Mouse (Mus musculus) kidney, adult 8-10 months (tissue): ENCODE results near the gene Hoxd11.

Experiments
- DNase-seq, 2 experiments: peaks; one replicate each; pipeline ENCODE4 v3.0.0; 2022

Hoxd11 gene

DNA sequence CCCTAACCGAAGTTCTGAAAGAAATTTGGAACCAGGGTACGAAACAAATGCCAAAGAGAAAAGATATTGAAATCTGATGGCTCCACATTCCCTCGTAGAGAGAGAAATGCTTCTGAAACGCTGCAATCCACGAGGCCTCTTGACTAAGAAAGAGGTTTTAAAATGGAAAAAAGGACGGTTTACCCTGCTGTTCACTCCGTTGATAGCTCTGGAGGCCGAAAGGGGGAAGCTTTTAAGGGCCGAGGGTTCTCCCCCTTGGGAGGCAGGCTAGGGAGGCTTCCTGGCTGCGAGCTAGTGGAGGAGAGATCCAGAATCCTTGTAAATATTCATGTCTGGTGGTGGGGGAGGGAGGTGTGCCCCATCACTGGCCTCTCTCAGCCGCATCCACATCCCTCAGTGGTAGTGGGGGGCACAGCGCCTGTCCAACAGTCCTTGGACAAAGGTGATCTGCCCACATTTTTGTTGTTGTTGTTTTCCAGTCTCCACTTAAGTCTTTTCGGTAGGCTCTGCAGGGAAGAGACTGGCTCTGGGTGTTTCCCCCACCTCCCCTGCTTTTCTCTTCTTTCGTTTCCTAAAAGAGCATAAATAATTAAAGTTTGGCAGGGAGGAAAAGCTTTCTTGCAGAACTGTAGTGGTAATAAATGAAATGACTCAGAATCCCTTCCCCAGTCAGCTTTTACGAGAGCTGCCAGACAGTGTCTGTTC lies at the start of gene Hoxd11:
Gene Hoxd11, plus strand, starts transcription at position 667 of the 705 bp plus-strand sequence.
- DNase-seq: no peak

- DNase-seq: no peak
These were observed 43.9 kb upstream of the Hoxd11 start for GRCm38 (mm10) chr2:74635412-74635811.

- no peak for DNase-seq
These were observed 36.9 kb upstream of the Hoxd11 start for GRCm38 (mm10) chr2:74642431-74642830.

- no peak for DNase-seq
These were observed 33.7 kb upstream of the Hoxd11 start for GRCm38 (mm10) chr2:74645631-74646030.

- DNase-seq: no peak
These were observed 32.1 kb upstream of the Hoxd11 start for GRCm38 (mm10) chr2:74647082-74647864.

DNA sequence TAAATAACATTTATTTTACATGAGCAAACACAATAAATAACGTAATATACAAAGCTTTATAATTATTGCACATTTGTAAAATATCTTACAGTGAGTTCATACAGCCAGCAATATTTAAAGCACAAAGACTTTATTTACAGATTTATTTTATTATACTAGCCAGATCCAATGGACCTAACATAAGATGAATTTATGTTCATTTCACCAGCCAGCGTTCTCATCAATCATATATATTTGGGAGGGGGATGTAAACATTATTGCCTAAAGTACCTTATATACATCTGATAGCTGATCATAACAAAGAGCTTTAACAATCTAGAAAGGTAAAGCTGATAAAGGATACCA lies 26.4 kb upstream of the Hoxd11 start:
- no peak for DNase-seq

DNA sequence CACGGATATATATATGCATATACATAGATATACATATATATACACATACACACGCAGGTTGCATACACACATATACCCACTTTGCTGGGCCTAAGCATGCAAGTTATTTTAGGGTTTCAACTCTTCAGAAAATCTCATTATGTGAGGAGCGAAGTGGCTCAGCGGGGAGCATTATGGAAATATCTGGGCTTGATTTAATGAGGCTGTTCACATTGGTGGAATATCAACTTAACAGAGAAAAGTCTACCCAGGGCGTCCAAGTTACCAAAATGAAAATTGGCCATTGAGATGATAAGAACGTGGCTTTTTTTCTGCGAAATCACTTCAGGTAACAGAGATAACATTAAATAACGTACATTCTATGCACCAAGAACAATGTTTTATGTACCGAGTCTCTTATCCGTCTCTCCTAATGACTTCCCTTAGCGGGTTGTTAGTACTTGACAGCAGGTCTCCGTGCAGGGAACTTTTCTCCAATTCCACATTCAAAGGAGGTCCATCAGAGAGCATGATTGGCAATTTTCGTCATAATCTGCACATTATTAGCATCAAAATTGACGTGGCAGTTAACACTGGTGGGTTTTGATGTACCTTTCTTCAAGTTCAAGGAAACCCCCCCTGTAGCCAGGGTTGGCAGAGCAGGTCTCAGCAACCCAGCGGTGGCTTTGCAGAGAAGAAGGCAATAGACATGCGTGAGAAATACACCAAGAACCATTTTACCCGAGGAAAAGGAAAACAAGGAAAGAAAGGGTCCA lies 25.4 kb upstream of the Hoxd11 start:
- no peak for DNase-seq

GRCm38 (mm10) chr2:74654743-74655419 lies 24.5 kb upstream of the Hoxd11 start:
- no peak for DNase-seq

DNA sequence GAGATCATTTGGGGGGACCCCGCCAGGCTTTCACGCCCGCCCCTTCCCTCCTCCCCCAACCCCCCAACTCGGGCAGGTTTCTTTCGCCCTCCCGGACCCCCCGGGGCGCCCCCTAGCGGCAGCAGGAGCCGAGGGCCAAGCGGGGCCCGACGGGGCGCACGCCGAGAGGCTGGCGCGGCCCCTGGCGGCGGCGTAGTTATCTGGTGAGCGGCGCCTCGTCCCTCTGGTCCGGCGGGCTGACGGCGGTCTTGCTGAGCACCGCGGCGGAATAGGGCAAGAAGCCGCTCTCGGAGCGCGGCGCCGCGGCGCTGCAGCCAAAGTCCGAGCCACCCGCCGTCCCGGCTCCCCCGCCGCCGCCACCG lies 24.0 kb upstream of the Hoxd11 start:
- no peak for DNase-seq

DNA sequence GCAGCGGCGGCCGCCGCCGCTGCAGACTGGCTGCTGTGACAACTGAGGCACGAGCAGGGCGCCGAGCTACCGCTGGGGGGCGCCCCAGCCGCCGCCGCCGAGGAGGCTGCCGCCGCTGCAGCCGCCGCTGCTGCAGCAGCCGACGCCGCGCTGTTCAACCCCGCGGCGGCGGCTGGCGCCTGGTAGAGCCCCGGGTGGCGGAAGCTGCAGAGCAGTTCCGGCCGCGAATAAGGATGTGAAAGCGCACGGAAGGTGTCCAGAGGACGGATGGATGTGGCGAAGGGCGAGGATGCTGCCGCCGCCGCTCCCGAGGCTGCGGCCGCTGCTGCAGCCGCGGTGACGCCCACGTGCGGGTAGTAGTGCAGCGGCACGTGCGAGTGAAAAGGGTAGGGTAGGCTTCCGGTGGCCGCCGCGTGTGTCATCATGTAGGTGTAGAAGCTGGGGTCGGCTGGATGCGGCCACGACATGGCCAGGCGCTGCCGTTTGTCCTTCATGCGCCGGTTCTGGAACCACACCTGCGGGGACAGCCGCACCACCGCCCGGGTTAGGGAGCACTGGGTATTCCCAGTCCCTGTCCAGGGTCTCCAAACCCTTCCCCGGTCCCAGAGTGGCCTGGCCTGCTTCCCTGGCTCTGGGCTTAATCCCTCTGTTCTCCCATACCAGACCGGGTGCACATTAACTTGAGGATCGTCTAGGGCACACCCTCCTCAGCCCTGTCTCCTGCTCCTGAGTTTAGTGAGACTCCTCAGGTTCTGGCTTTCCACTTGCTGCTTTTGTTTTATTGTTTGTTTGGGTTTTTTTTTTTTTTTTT lies 23.3 kb upstream of the Hoxd11 start:
- DNase-seq: no peak

DNA sequence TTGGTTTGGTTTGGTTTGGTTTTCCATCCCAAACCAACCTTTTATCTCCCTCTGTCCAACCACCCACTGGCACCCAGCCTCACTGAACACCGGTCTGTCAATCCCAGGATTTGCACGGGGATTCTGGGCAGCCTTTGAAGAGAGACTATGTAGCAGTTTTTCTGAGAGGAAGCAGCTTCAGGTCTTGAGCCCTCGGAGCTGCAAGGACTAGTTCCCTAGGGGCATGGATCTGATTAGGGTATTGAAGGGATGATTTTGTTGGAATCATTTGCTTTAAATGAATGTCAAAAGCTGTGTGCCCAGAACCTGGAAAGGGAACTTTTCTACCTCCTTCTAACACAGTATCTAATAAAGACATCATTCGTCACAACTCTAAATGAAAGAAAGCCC lies 22.7 kb upstream of the Hoxd11 start:
- no peak for DNase-seq

DNA sequence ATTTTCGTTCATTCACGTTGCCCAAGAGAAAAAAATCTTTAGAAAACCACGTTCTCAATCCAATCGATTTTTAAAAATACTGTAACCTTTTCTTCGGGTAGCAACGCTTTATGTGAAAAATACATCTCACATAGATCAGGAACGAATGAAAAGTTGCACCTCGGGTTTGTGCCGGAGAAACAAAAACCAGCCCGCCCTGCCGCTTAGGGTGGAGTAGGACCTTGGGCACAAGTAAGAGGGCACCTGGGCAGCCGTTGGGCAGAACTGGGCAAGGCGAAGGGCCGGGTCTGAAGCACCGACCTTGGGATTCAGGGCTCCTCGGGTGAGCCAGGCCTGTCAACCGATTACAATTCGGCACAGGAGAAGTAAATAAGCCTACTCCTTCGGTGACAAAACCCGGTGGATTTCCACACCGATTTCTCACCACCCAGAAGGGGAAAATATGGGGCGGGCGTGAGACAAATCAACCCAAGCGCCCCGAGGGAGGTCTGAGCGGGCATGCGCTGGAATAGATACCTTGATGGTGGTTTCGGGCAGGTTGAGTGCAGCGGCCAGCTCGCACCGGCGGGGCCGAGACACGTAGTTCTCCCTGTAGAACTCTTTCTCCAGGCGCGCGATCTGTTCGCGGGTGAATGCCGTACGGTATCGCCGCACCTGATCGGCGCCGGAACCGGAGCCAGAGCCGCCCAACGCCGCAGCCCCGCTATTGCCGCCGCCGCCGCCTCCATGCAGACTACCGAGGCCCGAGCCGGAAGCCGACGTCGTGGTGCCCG lies 21.9 kb upstream of the Hoxd11 start:
- no peak for DNase-seq

- DNase-seq: no peak
These were observed 21.2 kb upstream of the Hoxd11 start for GRCm38 (mm10) chr2:74658024-74658666.

- DNase-seq: no peak
These were observed 20.5 kb upstream of the Hoxd11 start for GRCm38 (mm10) chr2:74658667-74659371.

DNA sequence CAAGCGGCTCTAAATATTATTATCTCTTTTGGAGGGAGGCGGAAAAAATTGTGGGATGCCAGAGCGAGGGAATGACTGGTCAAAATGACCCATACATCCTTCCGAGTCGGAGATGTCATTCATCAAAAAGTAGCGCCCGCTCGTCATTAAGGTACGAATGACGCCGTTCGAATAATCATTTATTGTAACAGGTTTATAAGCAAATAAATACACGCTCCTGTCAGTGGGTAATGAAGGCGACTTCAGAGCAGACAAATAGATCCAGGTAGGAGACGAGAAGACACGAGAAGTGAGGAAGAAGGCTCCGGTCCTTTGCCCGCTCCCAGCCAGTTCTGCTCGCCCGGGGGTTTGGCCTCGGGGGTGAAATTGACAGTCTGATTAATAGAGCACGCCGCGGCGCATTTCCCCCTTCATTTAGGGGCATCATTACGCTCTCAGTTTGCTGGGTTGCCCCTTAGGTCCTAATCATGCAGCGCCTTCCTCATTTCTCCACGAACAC lies 19.8 kb upstream of the Hoxd11 start, which contains the start of gene Evx2:
Gene Evx2, minus strand, starts transcription at position 51 of the 499 bp plus-strand sequence.
- no peak for DNase-seq

GRCm38 (mm10) chr2:74660421-74661375 lies 18.7 kb upstream of the Hoxd11 start:
- DNase-seq: no peak

- no peak for DNase-seq
These were observed 17.7 kb upstream of the Hoxd11 start for GRCm38 (mm10) chr2:74661685-74662084.

DNA sequence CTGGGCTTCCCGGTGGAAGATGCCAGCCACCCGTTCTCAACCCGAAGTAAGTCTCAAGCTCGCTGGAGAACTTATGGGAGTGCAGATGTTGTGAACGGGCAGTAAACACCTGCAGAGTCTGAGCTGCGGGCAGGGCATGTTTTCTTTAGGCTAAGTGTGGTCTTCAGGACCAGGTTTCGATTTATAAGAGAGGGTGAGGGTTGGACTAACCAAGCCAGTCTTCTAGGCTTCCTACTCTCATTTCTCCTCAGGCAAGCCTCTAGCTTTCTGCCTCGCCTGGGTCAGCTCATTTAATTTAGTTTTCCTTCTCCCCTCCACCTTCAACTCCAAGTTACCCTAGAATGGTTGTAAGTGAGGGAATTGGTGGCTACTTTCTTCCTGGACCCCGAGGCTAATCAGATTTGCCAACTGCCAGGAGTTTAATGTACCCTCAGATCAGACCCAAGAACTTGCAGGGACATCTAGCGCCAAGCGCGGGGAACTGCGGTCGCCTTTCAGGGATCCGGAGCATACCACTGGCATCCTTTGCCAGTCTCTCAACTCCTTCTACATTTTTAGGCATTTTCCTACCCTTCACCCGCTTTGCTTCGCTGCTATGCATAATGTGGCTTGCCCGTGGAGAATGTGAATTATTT lies 15.9 kb upstream of the Hoxd11 start:
- DNase-seq: peak in 1 of 2 experiments; percentile 75
